In the genomic region with DNA sequence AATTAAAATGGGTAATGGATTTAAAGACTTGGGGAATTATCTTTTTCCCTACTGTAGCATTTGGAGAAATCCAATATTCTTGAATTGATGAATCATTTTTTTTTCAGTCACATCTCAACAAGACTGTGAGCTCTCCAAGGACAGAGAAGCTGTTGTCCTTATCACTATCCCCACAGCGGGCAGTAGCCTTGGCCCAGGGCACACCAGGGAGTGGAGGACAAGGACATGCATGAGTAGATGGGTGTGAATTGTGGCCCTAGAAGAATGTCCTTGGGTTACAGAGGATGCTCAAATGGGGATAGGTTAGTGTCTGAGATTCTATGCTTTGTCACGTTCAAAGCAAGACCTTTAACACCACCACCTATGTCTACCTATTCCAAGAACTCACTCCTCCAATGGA, we compare ENCODE assay signal across 24 mouse cellular contexts.
"Had no signal": no experiment of that assay in that cellular context is flagged by ENCODE, and none has a peak within 500 bp of the region (broad histone marks: within the 10 kb centered on the region; RNA-seq: fewer than 3 reads in every experiment).

No protein-coding gene starts in this region.

- H3K4me3 ChIP-seq: gastrocnemius, adult 2 months; heart, embryonic 10.5 days; heart, embryonic 12.5 days; hindbrain, embryonic 10.5 days; hindbrain, embryonic 12.5 days; kidney, embryonic 15.5 days; limb, embryonic 13.5 days; limb, embryonic 15.5 days; liver, embryonic 12.5 days had no signal

- H3K27ac ChIP-seq: gastrocnemius, adult 2 months; heart, embryonic 10.5 days; hindbrain, embryonic 10.5 days; hindbrain, embryonic 12.5 days; hindbrain, embryonic 14.5 days; kidney, embryonic 15.5 days; kidney, postnatal 0 days; limb, embryonic 13.5 days; limb, embryonic 15.5 days; liver, embryonic 12.5 days; liver, embryonic 14.5 days had no signal

- DNase-seq: gastrocnemius, adult 2 months; gastrocnemius, postnatal 10 days; gastrocnemius, postnatal 25 days; heart, adult 18-20 months; heart, postnatal 10 days; heart, postnatal 4 days; kidney, adult 11 months; kidney, adult 2 months; kidney, adult 9 months; kidney, postnatal 14 days; kidney, postnatal 36 days; layer of hippocampus, postnatal 36 days; left cerebral cortex, postnatal 4 days had no signal
